Mouse (Mus musculus) heart, postnatal 14 days (tissue): ENCODE results near the gene Cyp39a1. TPM values are rescaled to one million over a fixed set of nuclear protein-coding genes. Genes with fewer than 3 reads are reported as not detected.

Experiments
- DNase-seq, 2 experiments: peaks; one replicate each; pipeline ENCODE4 v3.0.0; 2021 to 2022
- intact Hi-C: fragments of 180-260 bp; cut with DNase I; formaldehyde crosslinking; loops from one replicate; pipeline ENCODE4 v1.15.1; 2025
- total RNA-seq, 2 experiments: library from RNA; stranded (reverse); gene quantifications; 2 replicates each; pipeline ENCODE4 v1.2.3; 2021

Cyp39a1 gene
- total RNA-seq, 2 experiments from 2014 or later, result 6.2 to 6.5 TPM

DNA sequence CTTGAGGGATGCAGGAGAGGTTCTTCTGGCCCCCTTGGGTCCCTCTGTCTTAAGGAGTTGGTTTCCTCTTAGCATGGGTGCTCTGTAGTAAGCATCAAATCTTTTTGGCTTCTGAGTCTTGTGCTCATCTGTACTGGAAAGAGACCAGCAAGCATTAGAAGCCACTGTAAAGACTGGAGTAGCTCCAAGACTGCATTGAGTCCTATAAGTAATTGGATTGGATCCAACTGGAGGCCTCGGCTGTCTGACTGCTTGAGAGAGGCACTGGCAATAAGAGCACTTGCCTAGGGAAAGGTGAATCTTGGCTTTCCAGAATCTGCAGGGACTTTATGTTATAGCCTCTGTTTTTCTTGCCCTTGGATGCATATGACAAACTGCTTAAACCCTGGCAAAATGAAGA, 85.6 kb downstream of the Cyp39a1 start:
- intact Hi-C loops, result no loop called here
- DNase-seq, result no peak

GRCm38 (mm10) chr17:43754687-43755086, 87.5 kb downstream of the Cyp39a1 start:
- intact Hi-C loops, result loop anchor here (5.0 kb wide), 1 partner anchor 37 kb away; no protein-coding TSS in a partner anchor
- DNase-seq, result peak in 1 of 2 experiments; percentile 9

GRCm38 (mm10) chr17:43758607-43759259, 91.5 kb downstream of the Cyp39a1 start:
- DNase-seq, result peak; percentile 40 to 48
- intact Hi-C loops, result loop anchor here (5.0 kb wide), 1 partner anchor 41 kb away; no protein-coding TSS in a partner anchor

- intact Hi-C loops, result no loop called here
These were observed 117.3 kb downstream of the Cyp39a1 start for GRCm38 (mm10) chr17:43784531-43784930.

GRCm38 (mm10) chr17:43788222-43788621, 121.0 kb downstream of the Cyp39a1 start:
- DNase-seq, result no peak
- intact Hi-C loops, result no loop called here

More at GRCm38 (mm10) chr17:43784531-43784930, 117.3 kb downstream of the Cyp39a1 start:
- peak in 1 of 2 experiments; percentile 24 for DNase-seq

- intact Hi-C loops, result no loop called here
- DNase-seq, result peak; percentile 26 to 28
These were observed 122.2 kb downstream of the Cyp39a1 start for GRCm38 (mm10) chr17:43789376-43789775.

GRCm38 (mm10) chr17:43791751-43792150, 124.5 kb downstream of the Cyp39a1 start:
- intact Hi-C loops, result loop anchor here (5.0 to 10.0 kb wide), 2 partner anchors 44 to 243 kb away; no protein-coding TSS in a partner anchor
- no peak for DNase-seq

DNA sequence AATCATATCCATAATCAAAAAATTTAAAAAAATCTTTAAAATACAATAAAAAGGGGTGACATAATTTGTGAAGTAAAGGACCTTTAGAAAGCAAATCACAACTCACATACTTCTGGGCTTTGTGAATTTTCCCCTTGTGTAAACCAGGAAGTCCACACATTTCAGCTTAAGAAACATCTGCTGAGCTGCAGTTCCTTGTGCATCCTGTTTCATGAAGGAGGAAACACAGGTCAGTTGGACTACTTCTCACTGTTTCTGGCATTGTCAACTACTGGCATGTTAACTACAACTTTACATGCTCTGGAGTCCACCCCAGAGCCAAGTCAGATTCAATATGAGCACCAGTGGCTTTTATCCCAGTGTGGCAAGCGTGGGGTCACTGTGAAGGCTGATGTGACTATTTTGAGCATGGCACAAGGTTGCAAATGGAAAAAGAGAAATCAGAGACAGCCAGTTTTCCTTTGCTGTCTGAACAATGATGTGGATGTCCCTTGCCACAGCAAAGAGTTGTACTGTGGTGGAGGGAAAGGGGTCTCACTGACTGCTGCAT, 127.6 kb downstream of the Cyp39a1 start:
- peak; percentile 26 to 42 for DNase-seq
- intact Hi-C loops, result loop anchor here (5.0 to 10.0 kb wide), 2 partner anchors 48 to 240 kb away; no protein-coding TSS in a partner anchor

Other genes with a start within 250 kb of the Cyp39a1 start
- not detected for gene Mep1a, start 164.6 kb upstream of the Cyp39a1 start, total RNA-seq
- not detected for gene Ankrd66, start 123.8 kb upstream of the Cyp39a1 start, total RNA-seq
- gene Pla2g7, start 99.3 kb upstream of the Cyp39a1 start, total RNA-seq, result 1 to 10 TPM; 5.1 to 7.2 TPM
- under 1 TPM in 1 of 2 experiments, not detected in 1; 0.05 TPM for gene Tdrd6, start 37.1 kb upstream of the Cyp39a1 start, total RNA-seq
- 1 to 10 TPM; 3.6 to 4.8 TPM for gene Slc25a27, start 211 bp upstream of the Cyp39a1 start, total RNA-seq
- 100 to 1,000 TPM; 269 TPM for gene Rcan2, start 133.9 kb downstream of the Cyp39a1 start, total RNA-seq